Mouse (Mus musculus): Measurements from ENCODE around the gene Magt1.

- TF ChIP-seq MAFK (IDR thresholded peaks at IDR 0.05; ENCODE audit: insufficient read depth, low read depth, low read length), result no peak
- TF ChIP-seq ZNF384 (IDR thresholded peaks at IDR 0.05; ENCODE audit: low read depth, low read length), result no peak
These were observed 853 bp upstream of the Magt1 start for GRCm38 (mm10) chrX:106012559-106012958.

Measured in ES-E14 (cell line).